Mouse (Mus musculus) liver, embryonic 13.5 days (tissue): ENCODE data around the gene Xdh. TPM values are rescaled to one million over a fixed set of nuclear protein-coding genes. Genes with fewer than 3 reads are reported as not detected.

Source experiments
- ATAC-seq: fragments of 200-750 bp; cut with Nextera tagmentation; 2 replicates; pipeline ENCODE4 v1.8.0; 2017; ENCODE audit warnings: low read depth, mild to moderate bottlenecking, moderate number of reproducible peaks, moderate library complexity
- DNase-seq: peaks from one replicate; pipeline ENCODE4 v3.0.0; 2022
- H3K27ac ChIP-seq: fragments of 300-500 bp; sonication (generic); 2 replicates; pipeline ENCODE4 v1.5.1; 2015; ENCODE audit warnings: moderate library complexity, mild to moderate bottlenecking, inconsistent platforms
- H3K27me3 ChIP-seq: fragments of 300-500 bp; sonication (generic); 2 replicates; pipeline ENCODE4 v1.6.1; 2015; ENCODE audit warnings: mild to moderate bottlenecking, inconsistent platforms
- H3K36me3 ChIP-seq: fragments of 300-500 bp; sonication (generic); 2 replicates; pipeline ENCODE4 v1.6.1; 2015; ENCODE audit warnings: mild to moderate bottlenecking, inconsistent platforms
- H3K4me1 ChIP-seq: fragments of 300-500 bp; sonication (generic); replicated peaks from 2 replicates; pipeline ENCODE4 v1.6.1; 2015; ENCODE audit warnings: inconsistent platforms
- H3K4me2 ChIP-seq: fragments of 300-500 bp; sonication (generic); 2 replicates; pipeline ENCODE4 v1.6.1; 2015; ENCODE audit warnings: inconsistent platforms, mild to moderate bottlenecking, moderate library complexity
- H3K4me3 ChIP-seq: fragments of 300-500 bp; sonication (generic); replicated peaks from 2 replicates; pipeline ENCODE4 v1.5.1; 2015; ENCODE audit warnings: mild to moderate bottlenecking, inconsistent platforms
- H3K9ac ChIP-seq: fragments of 300-500 bp; sonication (generic); 2 replicates; pipeline ENCODE4 v1.6.1; 2015; ENCODE audit warnings: mild to moderate bottlenecking, inconsistent platforms
- H3K9me3 ChIP-seq: fragments of 300-500 bp; sonication (generic); replicated peaks from 2 replicates; pipeline ENCODE4 v1.6.1; 2016; ENCODE audit warnings: inconsistent platforms
- WGBS: fragments of 180-500 bp; shearing (Covaris S2); methylation state at CpG from one replicate; pipeline ENCODE4 v1.1.7; 2015; ENCODE audit not compliant: insufficient replicate concordance; 5-methylcytosine and 5-hydroxymethylcytosine counted together
- polyA plus RNA-seq: library from polyadenylated mRNA; unstranded; fragments of >200 nt; fragmentation: Nextera tagmentation; extraction: Ambion mirVana; gene quantifications from 2 replicates; pipeline ENCODE4 v1.2.1, GENCODE M21; 2015

Gene Xdh
- polyA plus RNA-seq, 1 experiment from 2014 or later, result 0.75 TPM

- DNase-seq, result no peak
- no peaks in the 10 kb centered on the region for H3K9me3 ChIP-seq
- no peaks in the 10 kb centered on the region for H3K36me3 ChIP-seq
- 78% methylated on average over 1 of the region's 1 CpGs for WGBS
- H3K4me2 ChIP-seq, result no peak overlapping the region
- no peak overlapping the region for H3K9ac ChIP-seq
- no peak overlapping the region for H3K4me3 ChIP-seq
- ATAC-seq, result no peak
- H3K4me1 ChIP-seq, result no peaks in the 10 kb centered on the region
- H3K27ac ChIP-seq, result no peak overlapping the region
- H3K27me3 ChIP-seq, result no peaks in the 10 kb centered on the region
Measured at GRCm38 (mm10) chr17:73903121-73903520, 46.9 kb downstream of the Xdh start.

- H3K27ac ChIP-seq, result no peak overlapping the region
- DNase-seq (no peak), ATAC-seq (no peak)
- H3K4me3 ChIP-seq, result no peak overlapping the region
- WGBS, result 48% methylated on average over 5 of the region's 5 CpGs
- no peaks in the 10 kb centered on the region for H3K27me3 ChIP-seq
- H3K4me2 ChIP-seq, result no peak overlapping the region
- H3K9me3 ChIP-seq, result no peaks in the 10 kb centered on the region
- H3K4me1 ChIP-seq, result no peaks in the 10 kb centered on the region
- H3K36me3 ChIP-seq, result no peaks in the 10 kb centered on the region
- no peak overlapping the region for H3K9ac ChIP-seq
Measured at GRCm38 (mm10) chr17:73902234-73902636, 47.8 kb downstream of the Xdh start.

GRCm38 (mm10) chr17:73894399-73894798, 55.6 kb downstream of the Xdh start:
- ATAC-seq (no peak), DNase-seq (no peak)
- 54% methylated on average over 5 of the region's 5 CpGs for WGBS
- Histone ChIP-seq H3K27ac (no peak overlapping the region), H3K9me3 (0 out of 2 replicates have a peak, but pooled peaks cover 4% of the 10 kb centered on the region), H3K9ac (no peak overlapping the region), H3K36me3 (no peaks in the 10 kb centered on the region), H3K4me1 (no peaks in the 10 kb centered on the region), H3K4me2 (no peak overlapping the region), H3K27me3 (no peaks in the 10 kb centered on the region), H3K4me3 (no peak overlapping the region)

- Histone ChIP-seq H3K27ac (no peak overlapping the region), H3K9ac (no peak overlapping the region), H3K9me3 (0 out of 2 replicates have a peak, but pooled peaks cover 4% of the 10 kb centered on the region), H3K36me3 (no peaks in the 10 kb centered on the region), H3K4me2 (no peak overlapping the region), H3K4me3 (no peak overlapping the region), H3K4me1 (no peaks in the 10 kb centered on the region), H3K27me3 (no peaks in the 10 kb centered on the region)
- ATAC-seq (no peak), DNase-seq (no peak)
- 56% methylated on average over 4 of the region's 4 CpGs for whole genome bisulfite sequencing
Measured at GRCm38 (mm10) chr17:73893822-73894221, 56.2 kb downstream of the Xdh start.

- H3K27me3 ChIP-seq, result no peaks in the 10 kb centered on the region
- no peaks in the 10 kb centered on the region for H3K36me3 ChIP-seq
- no peak for ATAC-seq
- WGBS, result 55% methylated on average over 10 of the region's 10 CpGs
- 0 out of 2 replicates have a peak, but pooled peaks cover 4% of the 10 kb centered on the region for H3K9me3 ChIP-seq
- no peak overlapping the region for H3K4me2 ChIP-seq
- DNase-seq, result no peak
- no peak overlapping the region for H3K27ac ChIP-seq
- no peaks in the 10 kb centered on the region for H3K4me1 ChIP-seq
- H3K9ac ChIP-seq, result no peak overlapping the region
- no peak overlapping the region for H3K4me3 ChIP-seq
Measured at GRCm38 (mm10) chr17:73893207-73893606, 56.8 kb downstream of the Xdh start.

- H3K4me1 ChIP-seq, result no peaks in the 10 kb centered on the region
- WGBS, result 82% methylated on average over 1 of the region's 1 CpGs
- DNase-seq (no peak), ATAC-seq (no peak)
- no peak overlapping the region for H3K27ac ChIP-seq
- no peaks in the 10 kb centered on the region for H3K36me3 ChIP-seq
- no peaks in the 10 kb centered on the region for H3K27me3 ChIP-seq
- H3K4me3 ChIP-seq, result no peak overlapping the region
- no peak overlapping the region for H3K4me2 ChIP-seq
- no peak overlapping the region for H3K9ac ChIP-seq
- H3K9me3 ChIP-seq, result 0 out of 2 replicates have a peak, but pooled peaks cover 4% of the 10 kb centered on the region
Measured at GRCm38 (mm10) chr17:73891590-73891989, 58.4 kb downstream of the Xdh start.

- H3K27me3 ChIP-seq, result no peaks in the 10 kb centered on the region
- H3K4me2 ChIP-seq, result no peak overlapping the region
- no peak overlapping the region for H3K9ac ChIP-seq
- H3K4me3 ChIP-seq, result no peak overlapping the region
- ATAC-seq (no peak), DNase-seq (no peak)
- H3K36me3 ChIP-seq, result no peaks in the 10 kb centered on the region
- 81% methylated on average over 25 of the region's 25 CpGs for WGBS
- peaks cover 4% of the 10 kb centered on the region; the same call in 1 of the 2 replicates for H3K4me1 ChIP-seq
- no peak overlapping the region for H3K27ac ChIP-seq
- 0 out of 2 replicates have a peak, but pooled peaks cover 4% of the 10 kb centered on the region for H3K9me3 ChIP-seq
Measured at GRCm38 (mm10) chr17:73886071-73886785, 63.8 kb downstream of the Xdh start.

- no peak overlapping the region for H3K4me3 ChIP-seq
- no peak overlapping the region for H3K27ac ChIP-seq
- H3K36me3 ChIP-seq, result no peaks in the 10 kb centered on the region
- H3K9me3 ChIP-seq, result no peaks in the 10 kb centered on the region
- H3K4me1 ChIP-seq, result peaks cover 4% of the 10 kb centered on the region; the same call in 1 of the 2 replicates
- no peak overlapping the region for H3K4me2 ChIP-seq
- ATAC-seq (no peak), DNase-seq (no peak)
- no peak overlapping the region for H3K9ac ChIP-seq
- H3K27me3 ChIP-seq, result no peaks in the 10 kb centered on the region
- 56% methylated on average over 12 of the region's 12 CpGs for WGBS
Measured at GRCm38 (mm10) chr17:73883332-73883731, 66.7 kb downstream of the Xdh start.

- H3K4me3 ChIP-seq, result no peak overlapping the region
- no peaks in the 10 kb centered on the region for H3K9me3 ChIP-seq
- no peak overlapping the region for H3K9ac ChIP-seq
- DNase-seq, result peak; percentile 20
- no peaks in the 10 kb centered on the region for H3K27me3 ChIP-seq
- no peaks in the 10 kb centered on the region for H3K36me3 ChIP-seq
- peaks cover 4% of the 10 kb centered on the region; the same call in 1 of the 2 replicates for H3K4me1 ChIP-seq
- no peak for ATAC-seq
- H3K4me2 ChIP-seq, result no peak overlapping the region
- no peak overlapping the region for H3K27ac ChIP-seq
- WGBS, result 12% methylated on average over 9 of the region's 9 CpGs
Measured at GRCm38 (mm10) chr17:73882194-73882593, 67.8 kb downstream of the Xdh start.

GRCm38 (mm10) chr17:73881295-73881694, 68.7 kb downstream of the Xdh start:
- Histone ChIP-seq H3K27ac (no peak overlapping the region), H3K36me3 (no peaks in the 10 kb centered on the region), H3K4me3 (no peak overlapping the region), H3K4me2 (no peak overlapping the region), H3K9me3 (no peaks in the 10 kb centered on the region), H3K27me3 (no peaks in the 10 kb centered on the region), H3K9ac (no peak overlapping the region), H3K4me1 (peaks cover 4% of the 10 kb centered on the region; the same call in 1 of the 2 replicates)
- no peak; the same call in 1 of the 2 replicates for ATAC-seq
- WGBS, result 20% methylated on average over 6 of the region's 6 CpGs
- DNase-seq, result no peak

GRCm38 (mm10) chr17:73880286-73880685, 69.7 kb downstream of the Xdh start:
- Histone ChIP-seq H3K36me3 (no peaks in the 10 kb centered on the region), H3K4me2 (no peak overlapping the region), H3K9me3 (no peaks in the 10 kb centered on the region), H3K27me3 (no peaks in the 10 kb centered on the region), H3K4me3 (no peak overlapping the region), H3K27ac (no peak overlapping the region), H3K4me1 (peaks cover 4% of the 10 kb centered on the region; the same call in 1 of the 2 replicates), H3K9ac (no peak overlapping the region)
- ATAC-seq (no peak), DNase-seq (no peak)
- 58% methylated on average over 6 of the region's 6 CpGs for WGBS
